Mouse (Mus musculus) lung, embryonic 16.5 days (tissue): ENCODE measurements around the gene Tbx4. TPM values are rescaled to one million over a fixed set of nuclear protein-coding genes. Genes with fewer than 3 reads are reported as not detected.

Source experiments
- ATAC-seq: fragments of 200-750 bp; cut with Nextera tagmentation; 2 replicates; pipeline ENCODE4 v1.8.0; 2017; ENCODE audit warnings: low read depth, mild to moderate bottlenecking, moderate library complexity
- H3K27ac ChIP-seq: fragments of 300-500 bp; sonication (generic); 2 replicates; pipeline ENCODE4 v1.5.1; 2014; ENCODE audit warnings: mild to moderate bottlenecking, control low read depth, low read length
- H3K27me3 ChIP-seq: fragments of 300-500 bp; sonication (generic); 2 replicates; pipeline ENCODE4 v1.6.1; 2014; ENCODE audit warnings: low read depth, low read length, mixed read lengths; ENCODE audit not compliant: control insufficient read depth, insufficient read depth
- H3K36me3 ChIP-seq: fragments of 300-500 bp; sonication (generic); 2 replicates; pipeline ENCODE4 v1.6.1; 2014; ENCODE audit warnings: low read length; ENCODE audit not compliant: control insufficient read depth, insufficient read depth
- H3K4me1 ChIP-seq: fragments of 300-500 bp; sonication (generic); replicated peaks from 2 replicates; pipeline ENCODE4 v1.6.1; 2014; ENCODE audit warnings: low read length, mixed read lengths; ENCODE audit not compliant: control insufficient read depth, insufficient read depth
- H3K4me2 ChIP-seq: fragments of 300-500 bp; sonication (generic); 2 replicates; pipeline ENCODE4 v1.6.1; 2014; ENCODE audit warnings: low read depth, low read length, control low read depth
- H3K4me3 ChIP-seq: fragments of 300-500 bp; sonication (generic); 2 replicates; pipeline ENCODE4 v1.5.1; 2014; ENCODE audit warnings: mild to moderate bottlenecking, low read length, control low read depth
- H3K9ac ChIP-seq: fragments of 300-500 bp; sonication (generic); 2 replicates; pipeline ENCODE4 v1.6.1; 2014; ENCODE audit warnings: low read length, control low read depth
- H3K9me3 ChIP-seq: fragments of 300-500 bp; sonication (generic); 2 replicates; pipeline ENCODE4 v1.6.1; 2016; ENCODE audit warnings: low read length; ENCODE audit not compliant: control insufficient read depth
- WGBS: fragments of 180-500 bp; shearing (Covaris S2); extraction: QIAGEN DNeasy Blood & Tissue Kit; methylation state at CpG from one replicate; pipeline ENCODE4 v1.1.7; 2014; 5-methylcytosine and 5-hydroxymethylcytosine counted together
- polyA plus RNA-seq: library from polyadenylated mRNA; unstranded; fragments of >200 nt; fragmentation: Nextera tagmentation; extraction: Ambion mirVana; gene quantifications from 2 replicates; pipeline ENCODE4 v1.2.1, GENCODE M21; 2015

The Tbx4 gene
- polyA plus RNA-seq, 1 experiment from 2014 or later, result 70.5 TPM

DNA sequence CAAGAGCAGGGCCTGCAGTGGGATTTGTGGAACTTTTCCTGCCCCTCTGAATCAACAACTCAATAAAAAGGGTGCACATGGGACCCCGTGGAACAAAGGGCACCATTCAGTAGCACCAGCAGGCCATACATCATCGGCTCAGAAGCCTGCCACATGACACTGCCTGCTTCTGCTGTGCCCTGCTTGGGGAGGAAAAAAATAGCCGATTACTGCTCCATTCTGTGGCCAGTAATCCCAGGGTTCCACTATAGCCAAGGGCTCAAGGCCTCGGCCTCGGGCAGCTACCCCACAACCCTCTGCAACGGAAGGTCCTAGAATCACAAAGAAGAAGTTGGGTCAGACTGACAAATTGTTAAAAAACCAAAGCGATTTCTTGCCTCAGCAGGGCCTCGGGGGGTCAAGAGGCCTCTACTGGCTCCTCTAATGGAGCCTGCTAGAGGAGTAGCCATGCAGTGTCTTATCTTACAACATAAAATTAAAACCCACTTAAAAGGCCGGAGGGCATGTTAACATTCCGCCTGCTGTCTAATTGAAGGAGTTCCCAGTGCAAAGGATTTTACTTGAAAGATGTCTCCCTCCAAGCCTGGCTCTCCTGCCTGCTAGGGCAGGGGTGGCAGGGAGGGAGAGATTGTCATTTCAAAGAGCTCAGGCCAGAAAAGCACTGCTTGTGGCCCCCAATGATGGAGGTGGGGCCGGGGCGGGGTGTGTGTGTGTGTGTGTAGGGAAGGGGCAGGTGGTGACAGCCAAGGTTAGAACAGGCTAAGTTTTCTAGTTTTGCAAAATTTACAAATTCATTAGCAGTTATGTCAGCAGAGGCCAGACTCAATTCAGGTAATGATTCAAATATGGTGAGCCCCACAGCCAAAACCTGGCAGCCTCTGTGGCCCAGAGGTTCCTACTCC lies 31.1 kb downstream of the Tbx4 start:
- Histone ChIP-seq H3K9me3 (no peaks in the 10 kb centered on the region), H3K4me2 (no peak overlapping the region), H3K27ac (0 out of 2 replicates have a peak overlapping the region, but pooled peaks have one; percentile 26), H3K4me1 (peaks cover 10% of the 10 kb centered on the region; the same call in 1 of the 2 replicates), H3K36me3 (peaks cover 2% of the 10 kb centered on the region; the same call in 1 of the 2 replicates), H3K27me3 (no peaks in the 10 kb centered on the region), H3K4me3 (no peak overlapping the region), H3K9ac (no peak overlapping the region)
- ATAC-seq, result peak; percentile 21; the same call in 1 of the 2 replicates
- WGBS, result 24% methylated on average over 12 of the region's 12 CpGs

DNA sequence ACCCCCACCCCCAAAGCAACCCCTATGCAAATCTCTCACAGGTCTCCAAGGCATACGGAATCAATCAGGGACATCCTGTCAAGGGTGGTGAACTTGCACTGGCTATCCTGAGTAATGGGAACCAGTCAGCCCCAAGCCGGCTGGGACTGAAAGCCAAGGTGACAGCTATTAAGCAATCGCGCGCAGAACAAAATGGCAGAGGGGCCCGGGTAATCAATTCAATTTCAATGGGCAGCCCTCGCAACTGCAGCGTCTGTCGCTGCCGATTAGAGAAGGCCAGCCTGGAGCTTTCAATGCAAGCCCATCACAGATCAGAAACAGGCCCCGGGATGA lies 31.7 kb downstream of the Tbx4 start:
- Histone ChIP-seq H3K4me2 (no peak overlapping the region), H3K27ac (no peak overlapping the region), H3K9me3 (no peaks in the 10 kb centered on the region), H3K4me1 (peaks cover 10% of the 10 kb centered on the region; the same call in 1 of the 2 replicates), H3K27me3 (no peaks in the 10 kb centered on the region), H3K36me3 (peaks cover 2% of the 10 kb centered on the region; the same call in 1 of the 2 replicates), H3K4me3 (no peak overlapping the region), H3K9ac (no peak overlapping the region)
- peak; percentile 55 for ATAC-seq
- 22% methylated on average over 11 of the region's 11 CpGs for WGBS

DNA sequence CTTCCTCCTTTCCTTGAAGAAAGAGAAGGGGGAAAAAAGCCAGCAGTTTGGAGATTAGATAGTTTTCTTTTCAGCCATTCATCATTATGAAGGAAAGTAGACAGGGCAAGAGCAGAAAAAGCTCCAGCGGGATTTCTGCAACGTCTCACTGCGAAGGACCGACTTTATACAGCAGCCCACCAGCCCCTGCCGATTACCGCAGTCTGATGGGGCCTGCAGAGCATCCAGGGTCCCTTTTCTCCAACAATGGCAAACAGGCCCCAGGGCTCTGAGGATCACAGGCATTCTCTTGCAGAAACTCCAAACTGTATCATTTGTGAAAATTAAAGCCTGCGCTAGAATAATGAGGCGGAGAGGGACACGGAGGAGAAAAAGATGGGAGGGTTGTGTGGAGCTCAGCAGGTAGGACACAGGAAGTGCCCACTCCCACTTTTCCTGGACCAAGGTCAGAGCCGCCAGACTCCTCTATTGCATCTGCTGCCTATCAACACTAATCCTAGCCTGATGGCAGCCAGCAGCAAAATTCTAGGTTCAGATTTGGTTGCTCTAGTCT lies 32.2 kb downstream of the Tbx4 start:
- H3K9ac ChIP-seq, result no peak overlapping the region
- peaks cover 10% of the 10 kb centered on the region; the same call in 1 of the 2 replicates for H3K4me1 ChIP-seq
- H3K27ac ChIP-seq, result no peak overlapping the region
- 52% methylated on average over 10 of the region's 10 CpGs for WGBS
- no peaks in the 10 kb centered on the region for H3K27me3 ChIP-seq
- no peaks in the 10 kb centered on the region for H3K9me3 ChIP-seq
- no peak for ATAC-seq
- H3K4me3 ChIP-seq, result no peak overlapping the region
- peaks cover 2% of the 10 kb centered on the region; the same call in 1 of the 2 replicates for H3K36me3 ChIP-seq
- H3K4me2 ChIP-seq, result no peak overlapping the region

DNA sequence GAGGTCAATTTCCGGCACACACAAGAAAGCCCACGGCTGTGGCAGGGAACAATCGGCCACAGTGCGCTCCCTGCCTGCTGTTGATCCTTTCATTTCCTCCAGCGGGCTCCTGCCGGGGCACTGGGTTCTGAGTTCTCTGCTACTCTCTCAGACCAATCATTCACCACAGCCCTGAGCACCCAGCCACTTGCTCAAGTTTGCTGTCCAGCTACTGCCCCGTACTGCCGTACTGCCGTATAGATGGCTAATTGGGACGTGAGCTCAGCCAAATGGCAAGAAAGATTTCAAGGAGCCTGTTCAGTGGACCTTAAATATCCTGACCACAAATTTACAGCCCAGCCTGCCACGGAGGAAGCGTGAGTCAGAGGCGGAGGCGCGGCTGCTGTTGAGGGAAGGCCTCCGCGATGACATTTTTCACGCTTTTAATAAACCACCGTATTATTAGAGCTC lies 39.1 kb downstream of the Tbx4 start:
- Histone ChIP-seq H3K27ac (no peak overlapping the region), H3K9ac (0 out of 2 replicates have a peak overlapping the region, but pooled peaks have one; percentile 3)
- WGBS, result 15% methylated on average over 19 of the region's 19 CpGs

DNA sequence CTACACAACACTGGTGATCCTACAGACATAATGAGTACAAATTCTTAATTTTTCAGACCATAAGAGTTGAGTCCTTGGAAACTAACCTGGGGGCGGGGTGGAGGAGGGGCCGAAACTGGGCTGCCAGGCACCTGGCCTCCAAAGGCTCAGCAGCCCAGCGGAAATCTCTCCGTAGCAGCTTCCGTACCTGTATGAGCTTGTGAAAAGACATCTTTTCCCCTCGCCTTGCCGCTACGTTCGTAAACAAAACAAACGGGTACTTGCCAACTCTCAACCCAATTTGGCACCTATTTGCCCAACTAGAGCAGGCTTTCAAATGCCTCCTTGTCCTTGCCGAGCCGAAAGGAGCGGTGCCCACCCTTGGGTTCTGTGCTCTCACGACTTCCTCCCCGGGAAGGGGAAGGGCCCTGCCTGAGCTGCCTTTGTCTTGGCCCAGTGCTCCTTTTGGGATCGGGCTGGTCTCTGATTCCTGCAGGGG lies 40.1 kb downstream of the Tbx4 start:
- no peak for ATAC-seq

More for the DNA sequence above, 39.1 kb downstream of the Tbx4 start:
- Histone ChIP-seq H3K9me3 (no peaks in the 10 kb centered on the region), H3K4me2 (peak overlapping the region; percentile 54), H3K27me3 (peaks cover 15% of the 10 kb centered on the region), H3K4me3 (peak overlapping the region; percentile 32), H3K36me3 (no peaks in the 10 kb centered on the region), H3K4me1 (peaks cover 5% of the 10 kb centered on the region)
- peak; percentile 52; the same call in 1 of the 2 replicates for ATAC-seq

DNA sequence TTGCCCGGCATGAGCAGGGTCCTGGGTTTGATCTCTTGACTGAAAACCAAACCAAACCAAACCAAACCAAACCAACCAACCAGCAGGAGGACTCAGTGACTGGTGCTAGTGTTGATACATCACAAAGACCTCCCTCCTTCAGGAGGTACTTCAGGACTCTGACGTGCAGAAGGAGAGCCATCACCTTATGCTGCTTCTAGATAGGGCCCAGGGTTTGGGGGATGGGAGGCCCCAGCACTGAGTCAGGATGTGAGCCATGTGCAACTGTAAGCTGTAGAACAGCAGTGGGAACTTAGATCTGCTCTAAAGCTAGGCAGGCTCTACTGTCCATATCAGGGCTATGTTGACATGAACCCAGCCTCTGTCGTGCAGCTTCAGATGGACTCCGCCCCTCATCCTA lies 41.9 kb downstream of the Tbx4 start:
- H3K27me3 ChIP-seq, result peaks cover 15% of the 10 kb centered on the region
- no peaks in the 10 kb centered on the region for H3K9me3 ChIP-seq
- H3K4me3 ChIP-seq, result no peak overlapping the region
- H3K36me3 ChIP-seq, result no peaks in the 10 kb centered on the region
- no peak overlapping the region for H3K9ac ChIP-seq
- H3K27ac ChIP-seq, result no peak overlapping the region
- H3K4me1 ChIP-seq, result peaks cover 5% of the 10 kb centered on the region
- WGBS, result 60% methylated on average over 4 of the region's 4 CpGs
- no peak for ATAC-seq
- no peak overlapping the region for H3K4me2 ChIP-seq

More for the DNA sequence above, 40.1 kb downstream of the Tbx4 start:
- H3K36me3 ChIP-seq, result no peaks in the 10 kb centered on the region
- H3K4me1 ChIP-seq, result peaks cover 5% of the 10 kb centered on the region
- H3K27me3 ChIP-seq, result peaks cover 15% of the 10 kb centered on the region
- peak overlapping the region; percentile 49; the same call in 1 of the 2 replicates for H3K9ac ChIP-seq
- 19% methylated on average over 16 of the region's 16 CpGs for WGBS
- H3K4me2 ChIP-seq, result peak overlapping the region; percentile 58
- no peaks in the 10 kb centered on the region for H3K9me3 ChIP-seq
- peak overlapping the region; percentile 38 for H3K4me3 ChIP-seq
- no peak overlapping the region for H3K27ac ChIP-seq

DNA sequence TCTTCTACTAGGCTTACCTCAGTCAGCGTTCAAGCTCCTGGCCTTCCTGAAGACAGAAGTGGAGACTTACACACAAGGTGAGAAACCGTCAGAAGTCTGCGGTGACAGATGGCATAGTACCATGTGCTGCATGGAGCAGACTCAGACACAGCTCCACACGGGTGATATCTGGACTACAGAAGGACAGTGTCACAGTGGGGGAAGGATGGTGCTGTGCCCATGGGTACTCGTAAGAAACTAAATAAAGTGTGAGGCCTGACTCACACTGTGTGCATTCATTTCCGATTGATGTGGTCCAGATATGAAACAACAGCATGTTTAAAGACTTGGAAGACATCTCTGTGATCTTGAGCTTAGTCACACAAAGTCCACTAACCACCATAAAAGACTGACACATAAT lies 43.4 kb downstream of the Tbx4 start:
- no peak overlapping the region for H3K4me3 ChIP-seq
- H3K36me3 ChIP-seq, result no peaks in the 10 kb centered on the region
- no peaks in the 10 kb centered on the region for H3K9me3 ChIP-seq
- peaks cover 8% of the 10 kb centered on the region for H3K27me3 ChIP-seq
- peaks cover 5% of the 10 kb centered on the region for H3K4me1 ChIP-seq
- no peak overlapping the region for H3K9ac ChIP-seq
- ATAC-seq, result no peak
- WGBS, result 83% methylated on average over 6 of the region's 6 CpGs
- no peak overlapping the region for H3K27ac ChIP-seq
- no peak overlapping the region for H3K4me2 ChIP-seq

DNA sequence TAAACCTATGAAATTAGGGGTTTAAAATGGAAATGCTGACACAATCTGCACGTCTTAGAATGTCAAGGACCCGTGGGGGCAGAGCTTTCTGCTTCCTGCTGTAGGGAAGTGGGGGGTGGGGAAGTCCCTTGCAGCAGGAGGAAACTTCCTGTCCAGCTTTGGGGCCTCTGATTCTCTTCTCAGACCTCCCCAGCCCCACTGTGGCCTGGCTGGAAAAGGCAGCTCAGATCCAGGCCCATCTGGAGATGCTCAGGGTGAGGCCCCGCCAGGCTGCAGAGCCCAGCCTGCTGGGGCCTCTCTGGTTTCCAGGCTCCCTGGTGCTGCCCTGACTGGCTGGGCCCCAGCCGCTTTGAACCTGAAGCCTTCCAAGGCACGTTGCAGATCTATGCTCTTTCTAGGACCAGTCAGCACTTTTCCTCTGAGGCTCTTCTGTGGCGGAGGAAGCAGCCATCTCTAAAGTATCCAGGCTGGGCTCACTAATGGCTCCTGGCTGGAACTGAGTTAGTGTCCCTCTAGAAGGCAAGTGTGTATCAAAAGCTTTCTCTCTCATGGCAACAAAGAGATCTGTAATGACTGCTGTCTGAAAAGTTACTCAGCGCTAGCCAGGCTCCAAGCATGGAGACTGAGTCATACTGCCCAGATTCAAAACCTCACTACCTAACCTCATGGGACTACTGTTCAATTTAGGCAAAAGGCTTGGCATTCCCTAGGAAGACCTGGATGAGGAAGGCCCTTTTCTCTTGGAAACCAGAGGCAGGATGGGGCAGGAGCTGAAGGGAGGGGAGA lies 55.8 kb downstream of the Tbx4 start:
- no peaks in the 10 kb centered on the region for H3K9me3 ChIP-seq
- peaks cover 5% of the 10 kb centered on the region for H3K4me1 ChIP-seq
- 0 out of 2 replicates have a peak overlapping the region, but pooled peaks have one; percentile 19 for H3K9ac ChIP-seq
- H3K27me3 ChIP-seq, result no peaks in the 10 kb centered on the region
- peak; percentile 49; the same call in 1 of the 2 replicates for ATAC-seq
- WGBS, result 32% methylated on average over 7 of the region's 7 CpGs
- no peak overlapping the region for H3K4me3 ChIP-seq
- H3K27ac ChIP-seq, result peak overlapping the region; percentile 54
- no peaks in the 10 kb centered on the region for H3K36me3 ChIP-seq
- H3K4me2 ChIP-seq, result no peak overlapping the region
